Mouse (Mus musculus) WW6 (cell line): ENCODE measurements around the gene Mcf2l.

Experiments
- DNase-seq: peaks from one replicate; pipeline ENCODE4 v3.0.0-alpha.2; 2013; ENCODE audit warnings: low read depth, low spot score

Mcf2l gene

GRCm38 (mm10) chr8:12912011-12912410 is 38.4 kb downstream of the Mcf2l start:
- peak; percentile 50 for DNase-seq

- DNase-seq, result peak; percentile 59
Measured at GRCm38 (mm10) chr8:12915187-12916006, 41.8 kb downstream of the Mcf2l start.

GRCm38 (mm10) chr8:12916156-12916900 is 42.7 kb downstream of the Mcf2l start:
- DNase-seq, result no peak

GRCm38 (mm10) chr8:12917029-12917428 is 43.4 kb downstream of the Mcf2l start:
- DNase-seq, result no peak

- no peak for DNase-seq
Measured at GRCm38 (mm10) chr8:12917831-12918230, 44.2 kb downstream of the Mcf2l start.

- DNase-seq, result no peak
Measured at GRCm38 (mm10) chr8:12920599-12920998, 47.0 kb downstream of the Mcf2l start.

GRCm38 (mm10) chr8:12925051-12925450 is 51.4 kb downstream of the Mcf2l start:
- DNase-seq, result no peak

- no peak for DNase-seq
Measured at GRCm38 (mm10) chr8:12925941-12926381, 52.4 kb downstream of the Mcf2l start.

GRCm38 (mm10) chr8:12927204-12927983 is 53.8 kb downstream of the Mcf2l start:
- DNase-seq, result no peak

- DNase-seq, result no peak
Measured at GRCm38 (mm10) chr8:12928033-12928432, 54.4 kb downstream of the Mcf2l start.

- no peak for DNase-seq
Measured at GRCm38 (mm10) chr8:12928931-12929330, 55.3 kb downstream of the Mcf2l start.

- no peak for DNase-seq
Measured at GRCm38 (mm10) chr8:12930290-12930689, 56.7 kb downstream of the Mcf2l start.

GRCm38 (mm10) chr8:12931426-12931825 is 57.8 kb downstream of the Mcf2l start:
- no peak for DNase-seq

- DNase-seq, result no peak
Measured at GRCm38 (mm10) chr8:12932520-12932919, 58.9 kb downstream of the Mcf2l start.

GRCm38 (mm10) chr8:12933765-12934164 is 60.2 kb downstream of the Mcf2l start:
- no peak for DNase-seq

GRCm38 (mm10) chr8:12934453-12935043 is 60.9 kb downstream of the Mcf2l start:
- no peak for DNase-seq

- no peak for DNase-seq
Measured at GRCm38 (mm10) chr8:12940549-12940948, 66.9 kb downstream of the Mcf2l start.

- no peak for DNase-seq
Measured at GRCm38 (mm10) chr8:12941161-12941926, 67.7 kb downstream of the Mcf2l start.

- no peak for DNase-seq
Measured at GRCm38 (mm10) chr8:12947604-12948573, 74.3 kb downstream of the Mcf2l start.

GRCm38 (mm10) chr8:12948574-12948961 is 75.0 kb downstream of the Mcf2l start:
- DNase-seq, result no peak
